Mouse (Mus musculus) megakaryocyte, embryonic 14.5 days (primary cell): ENCODE data around the gene Dhx30.
"Not testable (repeated sequence)": the region's sequence is repeated elsewhere in the genome, so short reads cannot be mapped to it uniquely, and the experiment has no call there.

Experiments used
- FLI1 ChIP-seq: IDR thresholded peaks from 2 replicates; pipeline ENCODE4 v1.6.1; 2012; ENCODE audit warnings: low read length, inconsistent platforms, mixed read lengths
- GATA1 ChIP-seq: IDR thresholded peaks from 3 replicates; pipeline ENCODE4 v1.6.1; 2012; ENCODE audit warnings: mixed read lengths, low read length, inconsistent platforms, borderline replicate concordance

DNA sequence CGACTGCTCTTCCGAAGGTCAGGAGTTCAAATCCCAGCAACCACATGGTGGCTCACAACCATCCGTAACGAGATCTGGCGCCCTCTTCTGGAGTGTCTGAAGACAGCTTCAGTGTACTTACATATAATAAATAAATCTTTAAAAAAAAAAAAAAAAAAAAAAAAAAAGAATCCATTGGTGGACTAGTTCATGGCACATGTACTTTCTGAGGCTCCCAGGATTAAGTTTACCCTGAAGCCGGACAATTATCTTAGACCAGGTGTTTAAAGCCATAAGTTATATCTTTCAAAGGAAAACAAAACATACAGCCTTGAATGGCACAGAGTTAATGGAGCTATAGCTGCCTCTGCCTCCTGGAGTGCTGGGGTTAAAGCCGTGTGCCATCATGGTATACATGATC, 41.2 kb downstream of the Dhx30 start:
- TF ChIP-seq GATA1, FLI1: not testable (repeated sequence)
